Mouse (Mus musculus) cerebellum, adult (tissue): Measurements from ENCODE around the gene Swt1.

ENCODE experiments used
- ATAC-seq: cut with Nextera tagmentation; 2 replicates; pipeline ENCODE4 v1.9.2; 2017; ENCODE audit warnings: mild to moderate bottlenecking, moderate library complexity, mixed read lengths; ENCODE audit not compliant: insufficient number of reproducible peaks, low FRiP score, low TSS enrichment

Swt1 gene

DNA sequence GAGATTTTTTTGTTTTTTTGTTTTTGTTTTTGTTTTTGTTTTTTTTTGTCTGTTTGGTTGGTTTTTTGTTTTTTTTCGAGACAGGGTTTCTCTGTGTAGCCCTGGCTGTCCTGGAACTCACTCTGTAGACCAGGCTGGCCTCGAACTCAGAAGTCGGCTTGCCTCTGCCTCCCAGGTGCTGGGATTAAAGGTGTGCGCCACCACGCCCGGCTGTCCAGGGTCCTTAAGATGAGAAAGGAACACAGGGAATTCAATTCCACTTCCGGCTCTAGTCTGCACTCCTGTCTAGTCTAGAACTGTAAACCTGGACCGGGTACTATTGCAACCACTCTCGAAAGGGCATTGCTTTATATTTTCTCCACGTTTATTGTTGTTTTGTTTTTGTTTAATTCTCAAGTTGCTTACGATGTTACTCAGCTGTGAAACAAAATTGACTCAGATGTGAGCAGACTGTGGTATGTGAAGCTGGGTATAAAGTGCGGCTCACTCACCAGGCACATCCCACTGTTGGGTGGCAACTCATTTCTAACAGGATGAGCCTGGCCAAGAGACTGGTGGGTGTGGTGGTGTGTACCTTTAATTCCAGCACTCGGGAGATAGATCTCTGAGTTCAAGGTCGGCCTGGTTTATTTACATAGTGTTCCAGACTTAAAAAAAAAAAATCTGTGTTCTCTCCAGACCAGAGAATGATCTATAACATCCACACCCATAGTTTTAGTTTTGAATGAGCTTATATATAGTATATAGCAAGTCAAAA, 99.7 kb downstream of the Swt1 start:
- no peak for ATAC-seq

DNA sequence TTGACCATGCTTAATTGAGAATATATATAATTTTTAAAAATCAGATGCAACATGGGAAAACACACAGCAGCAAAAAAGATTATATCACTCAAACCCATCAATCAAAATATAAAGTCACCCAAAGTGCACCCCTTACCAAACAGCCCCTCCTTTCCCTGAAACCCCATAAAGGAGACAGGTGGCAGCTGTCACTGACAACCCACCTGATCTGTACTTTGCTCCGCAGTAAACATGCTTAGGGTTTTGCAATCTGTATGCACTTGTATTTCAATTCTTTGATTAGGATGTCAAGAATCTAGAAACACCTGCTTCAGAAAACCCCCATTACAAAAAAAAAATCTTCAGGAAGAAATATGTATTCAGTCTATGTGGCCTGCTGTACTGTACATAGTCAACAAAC, 102.9 kb downstream of the Swt1 start:
- no peak for ATAC-seq

DNA sequence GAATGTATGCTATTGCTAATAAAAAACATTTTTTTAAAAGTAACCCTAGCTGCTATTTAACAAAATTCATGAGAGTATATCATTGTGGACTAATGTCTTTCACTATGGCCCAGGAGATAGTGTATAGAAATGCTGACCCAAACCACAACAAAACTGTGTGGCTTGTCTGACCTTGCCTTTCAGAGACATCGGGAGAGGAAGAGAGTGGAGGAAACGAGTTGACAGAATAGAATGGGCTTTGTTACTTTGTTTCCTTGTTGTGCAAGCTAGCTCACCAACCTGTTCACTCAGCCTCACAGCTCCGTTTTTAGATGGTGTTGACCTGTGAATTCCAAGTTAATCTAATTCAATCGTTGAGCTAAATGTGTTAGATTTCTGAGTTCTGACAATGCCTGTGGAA, 107.8 kb downstream of the Swt1 start:
- ATAC-seq, result no peak

DNA sequence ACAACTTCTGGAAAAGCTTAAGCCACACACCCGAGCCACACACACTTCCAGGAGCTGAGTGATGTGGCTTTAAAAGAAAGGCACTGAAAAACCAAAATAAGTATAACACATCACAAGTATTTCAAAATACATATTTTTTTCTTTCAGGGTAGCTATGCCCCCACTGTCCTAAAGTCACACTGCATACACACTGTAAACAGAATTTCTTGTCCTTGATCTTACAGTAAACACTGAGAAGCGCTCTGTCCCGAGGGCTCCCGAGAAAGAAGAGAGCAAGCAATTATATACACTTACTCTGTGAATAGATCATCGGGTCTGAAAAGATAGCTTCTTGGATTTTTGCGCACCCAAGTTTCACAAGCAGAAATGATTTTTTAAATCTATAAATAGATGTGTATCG, 109.0 kb downstream of the Swt1 start:
- ATAC-seq, result no peak
